Mouse (Mus musculus): ENCODE data around the gene Stmnd1. TPM values are rescaled to one million over a fixed set of nuclear protein-coding genes. Genes with fewer than 3 reads are reported as not detected.

Gene Stmnd1
- total and polyA plus RNA-seq, 2 experiments: not detected

GRCm38 (mm10) chr13:46349664-46350063 is 76.1 kb downstream of the Stmnd1 start:
- Histone ChIP-seq H3K36me3 (ENCODE audit: control insufficient read depth, insufficient read depth, low read length) (no peaks in the 10 kb centered on the region), H3K4me1 (ENCODE audit: control insufficient read depth, insufficient read depth, low read length) (no peaks in the 10 kb centered on the region), H3K27ac (replicated peaks; ENCODE audit: insufficient read depth, low read depth, low read length) (no peak overlapping the region), H3K9ac (ENCODE audit: low read depth, low read length) (no peak overlapping the region), H3K4me3 (ENCODE audit: insufficient read depth, low read depth, low read length) (no peak overlapping the region), H3K27me3 (ENCODE audit: control insufficient read depth, insufficient read depth, low read length) (no peaks in the 10 kb centered on the region), H3K79me2 (ENCODE audit: control insufficient read depth, insufficient read depth, low read length) (no peaks in the 10 kb centered on the region)
- no peak for DNase-seq (ENCODE audit: extremely low read depth, low read depth, low spot score)
- no peak for TF ChIP-seq POLR2A (IDR thresholded peaks at IDR 0.05; ENCODE audit: extremely low read depth, insufficient read depth, low read length)
- WGBS: 92% methylated on average over 3 of the region's 3 CpGs

Other genes with a start within 250 kb of the Stmnd1 start
- 0.07 and 0.18 TPM in 2 replicates for gene Rbm24, start 144.7 kb downstream of the Stmnd1 start, total RNA-seq (2014; rRNA removed)
- 0.20 TPM in 1 of 2 replicates, not detected in the other for gene Rbm24, start 144.7 kb downstream of the Stmnd1 start, polyA plus RNA-seq (2012; rRNA removed)
- 0.09 and 0.13 TPM in 2 replicates for gene Cap2, start 228.1 kb downstream of the Stmnd1 start, total RNA-seq (2014; rRNA removed)
- gene Cap2, start 228.1 kb downstream of the Stmnd1 start, polyA plus RNA-seq (2012; rRNA removed): 0.63 TPM in 1 of 2 replicates, not detected in the other